Mouse (Mus musculus) stomach, postnatal 0 days (tissue): ENCODE results near the gene Foxn3.

Source experiments
- CTCF ChIP-seq: IDR thresholded peaks from 2 replicates; pipeline ENCODE4 v1.5.1; 2016; ENCODE audit warnings: antibody characterized with exemption, low read depth, mild to moderate bottlenecking, moderate library complexity
- EP300 ChIP-seq: optimal IDR thresholded peaks from 2 replicates; pipeline ENCODE3; 2016; ENCODE audit warnings: antibody characterized with exemption

GRCm38 (mm10) chr12:99536426-99536825 is 27.0 kb downstream of the Foxn3 start:
- no peak for TF ChIP-seq CTCF
- no peak for TF ChIP-seq EP300
